ENCODE assay signal across 11 mouse cellular contexts in the genomic region with DNA sequence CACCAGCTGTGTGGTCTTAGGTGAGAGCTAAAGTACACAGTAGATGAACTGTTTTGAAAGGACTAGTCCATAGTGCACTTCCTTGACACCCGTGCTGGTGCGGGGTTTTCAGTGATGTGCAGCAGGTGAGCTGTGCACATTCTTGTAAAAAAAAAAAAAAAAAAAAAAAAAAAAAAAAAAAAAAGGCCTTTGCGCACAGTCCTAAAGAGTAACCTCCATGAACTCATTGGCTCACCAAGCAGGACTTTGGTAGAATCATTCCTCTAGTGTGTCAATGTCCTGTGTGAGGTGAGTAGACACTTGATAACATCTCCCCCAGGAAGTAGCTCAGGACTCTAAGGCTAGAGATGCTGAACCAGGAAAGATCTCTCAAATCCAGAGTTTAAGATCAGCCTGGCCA.
DNase-seq lines count a peak whose midpoint lies in the region; ATAC-seq and TF ChIP-seq lines count a peak whose summit lies in the region.
"Had no signal": no experiment of that assay in that cellular context is flagged by ENCODE, and none has a peak within 500 bp of the region (broad histone marks: within the 10 kb centered on the region; RNA-seq: fewer than 3 reads in every experiment).

No protein-coding gene starts in this region.

- no peak for DNase-seq in embryonic facial prominence, embryonic 11.5 days (ENCODE audit: low spot score)
- no peak for DNase-seq in embryonic facial prominence, embryonic 10.5 days (ENCODE audit: low spot score)
- DNase-seq in kidney, postnatal 36 days: no peak
- DNase-seq in ES-E14 (ENCODE audit: low read depth, low spot score): no peak
- no peak for DNase-seq in cerebellum, adult 9-11 months
- no peak for DNase-seq in layer of hippocampus, postnatal 14 days (ENCODE audit: low spot score in 2 of 2)
- DNase-seq: liver, embryonic 13.5 days had no signal

- no peaks in the 10 kb centered on the region for H3K36me3 ChIP-seq in embryonic facial prominence, embryonic 11.5 days (replicated peaks; ENCODE audit: control insufficient read depth, insufficient read depth, low read depth, low read length)
- no peaks in the 10 kb centered on the region for H3K36me3 ChIP-seq in embryonic facial prominence, embryonic 10.5 days (replicated peaks)
- no peaks in the 10 kb centered on the region for H3K36me3 ChIP-seq in kidney, embryonic 16.5 days (ENCODE audit: insufficient read depth, low read length)
- H3K36me3 ChIP-seq in ES-E14 (ENCODE audit: control insufficient read depth, insufficient read depth, low read length, poor library complexity, severe bottlenecking): no peaks in the 10 kb centered on the region
- H3K36me3 ChIP-seq in intestine, embryonic 16.5 days (ENCODE audit: control insufficient read depth, insufficient read depth, low read length): no peaks in the 10 kb centered on the region
- H3K36me3 ChIP-seq: embryonic facial prominence, embryonic 13.5 days; liver, embryonic 13.5 days had no signal

- no peak overlapping the region for H3K27ac ChIP-seq in embryonic facial prominence, embryonic 11.5 days (replicated peaks; ENCODE audit: low read depth, low read length)
- no peak overlapping the region for H3K27ac ChIP-seq in embryonic facial prominence, embryonic 10.5 days (replicated peaks)
- no peak overlapping the region for H3K27ac ChIP-seq in kidney, embryonic 16.5 days (ENCODE audit: low read length)
- no peak overlapping the region for H3K27ac ChIP-seq in ES-E14 (ENCODE audit: insufficient read depth, low read depth, low read length, poor library complexity, severe bottlenecking)
- no peak overlapping the region for H3K27ac ChIP-seq in intestine, embryonic 16.5 days (ENCODE audit: low read length)
- H3K27ac ChIP-seq: liver, embryonic 13.5 days had no signal

- no peak overlapping the region for H3K4me2 ChIP-seq in embryonic facial prominence, embryonic 11.5 days (ENCODE audit: low read depth, low read length)
- no peak overlapping the region for H3K4me2 ChIP-seq in kidney, embryonic 16.5 days (replicated peaks; ENCODE audit: low read depth, low read length)
- H3K4me2 ChIP-seq in intestine, embryonic 16.5 days (ENCODE audit: low read depth, low read length): no peak overlapping the region

- H3K4me1 ChIP-seq in embryonic facial prominence, embryonic 11.5 days (ENCODE audit: control insufficient read depth, insufficient read depth, low read length): no peaks in the 10 kb centered on the region
- peaks cover 4% of the 10 kb centered on the region; the same call in 1 of the 2 replicates for H3K4me1 ChIP-seq in embryonic facial prominence, embryonic 10.5 days
- H3K4me1 ChIP-seq in kidney, embryonic 16.5 days (ENCODE audit: insufficient read depth, low read length): peaks cover 6% of the 10 kb centered on the region; the same call in 1 of the 2 replicates
- H3K4me1 ChIP-seq in ES-E14 (ENCODE audit: control insufficient read depth in 2 of 2, insufficient read depth in 2 of 2, low read length in 2 of 2, poor library complexity in 1 of 2): peaks cover 0 to 4% of the 10 kb centered on the region in 2 experiments; a peak in 2 of 4 replicates
- H3K4me1 ChIP-seq in intestine, embryonic 16.5 days (ENCODE audit: control insufficient read depth, insufficient read depth, low read length): no peaks in the 10 kb centered on the region

- 95% methylated on average over 3 of the region's 3 CpGs for WGBS in embryonic facial prominence, embryonic 11.5 days
- 92% methylated on average over 3 of the region's 3 CpGs for WGBS in embryonic facial prominence, embryonic 10.5 days
- 87% methylated on average over 3 of the region's 3 CpGs for WGBS in kidney, embryonic 16.5 days
- WGBS in intestine, embryonic 16.5 days: 74% methylated on average over 3 of the region's 3 CpGs

- H3K4me3 ChIP-seq in embryonic facial prominence, embryonic 11.5 days (ENCODE audit: low read depth, low read length): no peak overlapping the region
- no peak overlapping the region for H3K4me3 ChIP-seq in embryonic facial prominence, embryonic 10.5 days
- H3K4me3 ChIP-seq in kidney, embryonic 16.5 days (ENCODE audit: low read length): no peak overlapping the region
- H3K4me3 ChIP-seq in ES-E14 (ENCODE audit: insufficient read depth in 1 of 2, low read depth in 1 of 2, low read length in 2 of 2, poor library complexity in 1 of 2, severe bottlenecking in 1 of 2): no peak overlapping the region
- H3K4me3 ChIP-seq in intestine, embryonic 16.5 days (ENCODE audit: low read length): no peak overlapping the region
- H3K4me3 ChIP-seq: liver, embryonic 13.5 days; myocyte had no signal

- in situ Hi-C loops in ES-E14 (cut with MboI; ENCODE audit: low sequenced_read_pairs in 2 of 2, unreplicated experiment in 2 of 2): no loop called here

- H3K9me3 ChIP-seq in embryonic facial prominence, embryonic 11.5 days (replicated peaks; ENCODE audit: control insufficient read depth, low read length): no peaks in the 10 kb centered on the region
- H3K9me3 ChIP-seq in embryonic facial prominence, embryonic 10.5 days: no peaks in the 10 kb centered on the region
- H3K9me3 ChIP-seq in kidney, embryonic 16.5 days (ENCODE audit: low read length): no peaks in the 10 kb centered on the region
- no peaks in the 10 kb centered on the region for H3K9me3 ChIP-seq in ES-E14 (ENCODE audit: control insufficient read depth, insufficient read depth, low read depth, low read length)
- no peaks in the 10 kb centered on the region for H3K9me3 ChIP-seq in intestine, embryonic 16.5 days (ENCODE audit: control insufficient read depth, low read length)
- H3K9me3 ChIP-seq: embryonic facial prominence, embryonic 13.5 days; liver, embryonic 13.5 days had no signal

- ATAC-seq in embryonic facial prominence, embryonic 11.5 days (replicated peaks; ENCODE audit: insufficient number of reproducible peaks, low FRiP score, low TSS enrichment, low read depth): 0 out of 2 replicates have a peak, but pooled peaks have one; percentile 18
- ATAC-seq in kidney, embryonic 16.5 days (ENCODE audit: low FRiP score, low TSS enrichment): peak; percentile 69; the same call in 1 of the 2 replicates
- peak; percentile 11; the same call in 1 of the 2 replicates for ATAC-seq in intestine, embryonic 16.5 days

- H3K9ac ChIP-seq in embryonic facial prominence, embryonic 11.5 days (replicated peaks; ENCODE audit: low read length): no peak overlapping the region
- H3K9ac ChIP-seq in kidney, embryonic 16.5 days (replicated peaks; ENCODE audit: low read length): no peak overlapping the region
- H3K9ac ChIP-seq in ES-E14 (ENCODE audit: insufficient read depth, low read depth, low read length, poor library complexity, severe bottlenecking): no peak overlapping the region
- no peak overlapping the region for H3K9ac ChIP-seq in intestine, embryonic 16.5 days (ENCODE audit: low read depth, low read length)
- H3K9ac ChIP-seq: embryonic facial prominence, embryonic 13.5 days; liver, embryonic 13.5 days had no signal

- H3K27me3 ChIP-seq in embryonic facial prominence, embryonic 11.5 days (ENCODE audit: control insufficient read depth, insufficient read depth, low read length): no peaks in the 10 kb centered on the region
- no peaks in the 10 kb centered on the region for H3K27me3 ChIP-seq in embryonic facial prominence, embryonic 10.5 days (replicated peaks; ENCODE audit: low read depth, poor library complexity, severe bottlenecking)
- no peaks in the 10 kb centered on the region for H3K27me3 ChIP-seq in kidney, embryonic 16.5 days (ENCODE audit: insufficient read depth, low read length)
- H3K27me3 ChIP-seq in intestine, embryonic 16.5 days (replicated peaks; ENCODE audit: control insufficient read depth, insufficient read depth, low read length): no peaks in the 10 kb centered on the region
- H3K27me3 ChIP-seq: embryonic facial prominence, embryonic 13.5 days; liver, embryonic 13.5 days had no signal

TF ChIP-seq in ES-E14, 5 proteins besides CTCF, POLR2A, EP300 and RAD21:
- TF ChIP-seq CHD2 (IDR thresholded peaks at IDR 0.05; ENCODE audit: low read depth, low read length): no peak
- TF ChIP-seq ZNF384 (IDR thresholded peaks at IDR 0.05; ENCODE audit: low read depth, low read length): peak; percentile 83

Comparison
In these comparisons a context has a peak if more than half of its experiments do, and no peak if none do; other contexts are left out.
1. ATAC-seq: peak in every context shown above with its lines; median percentile 69 in kidney, embryonic 16.5 days; 18 in embryonic facial prominence, embryonic 11.5 days; 11 in intestine, embryonic 16.5 days.